Mouse (Mus musculus) CH12.LX (cell line): Measurements from ENCODE around the gene Ppp1r8. TPM values are rescaled to one million over a fixed set of nuclear protein-coding genes. Genes with fewer than 3 reads are reported as not detected.

Experiments
- DNase-seq: peaks from one replicate; pipeline ENCODE4 v3.0.0-alpha.2; 2013; ENCODE audit errors: extremely low read depth
- H3K27ac ChIP-seq: 2 replicates; pipeline ENCODE4 v1.5.1; 2012; ENCODE audit warnings: low read depth, mild to moderate bottlenecking, control low read depth, moderate library complexity; ENCODE audit not compliant: insufficient read depth
- H3K27me3 ChIP-seq: replicated peaks from 2 replicates; pipeline ENCODE3; 2012; ENCODE audit warnings: inconsistent platforms
- H3K36me3 ChIP-seq, 2 experiments: replicated peaks in 1 of 2; 2 replicates each; pipeline versions ENCODE3 to v1.6.1; 2012; ENCODE audit warnings: inconsistent platforms in 1 of 2, low read length in 1 of 2, mild to moderate bottlenecking in 1 of 2, mixed read lengths in 1 of 2, moderate library complexity in 1 of 2; ENCODE audit not compliant: control insufficient read depth in 1 of 2, insufficient read depth in 1 of 2
- H3K4me1 ChIP-seq, 2 experiments: 2 replicates each; pipeline ENCODE4 v1.6.1; 2012; ENCODE audit warnings: inconsistent platforms in 1 of 2, moderate library complexity in 1 of 2; ENCODE audit not compliant: insufficient read depth in 2 of 2, control insufficient read depth in 1 of 2
- H3K4me2 ChIP-seq: 2 replicates; pipeline ENCODE4 v1.6.1; 2012; ENCODE audit warnings: low read depth, mild to moderate bottlenecking, control low read depth; ENCODE audit not compliant: poor library complexity, insufficient read depth, severe bottlenecking
- H3K4me3 ChIP-seq, 3 experiments: fragments of 150-350 bp in 1 of 3; sonication (generic) in 1 of 3; replicated peaks in 1 of 3; 2 replicates each; pipeline versions ENCODE3 to v1.5.1; 2011 to 2012; ENCODE audit warnings: low read depth in 2 of 3, low read length in 2 of 3, mild to moderate bottlenecking in 2 of 3, moderate library complexity in 2 of 3, control low read depth in 1 of 3, improper control_type of control experiment in 1 of 3, inconsistent platforms in 1 of 3, mixed read lengths in 1 of 3; ENCODE audit not compliant: poor library complexity in 1 of 3
- H3K79me2 ChIP-seq: replicated peaks from 2 replicates; pipeline ENCODE4 v1.6.1; 2012; ENCODE audit warnings: mild to moderate bottlenecking, moderate library complexity; ENCODE audit not compliant: control insufficient read depth, poor library complexity, insufficient read depth, severe bottlenecking; ENCODE audit errors: extremely low read depth
- H3K9ac ChIP-seq: 2 replicates; pipeline ENCODE4 v1.6.1; 2012; ENCODE audit warnings: low read depth, mild to moderate bottlenecking, control low read depth, moderate library complexity; ENCODE audit not compliant: insufficient read depth
- H3K9me3 ChIP-seq: replicated peaks from 2 replicates; pipeline ENCODE3; 2012; ENCODE audit warnings: low read length, inconsistent platforms, mixed read lengths
- BHLHE40 ChIP-seq: IDR thresholded peaks from 2 replicates; pipeline ENCODE4 v1.6.1; 2011; ENCODE audit warnings: mild to moderate bottlenecking, low read depth, low read length, improper control_type of control experiment
- CHD1 ChIP-seq: IDR thresholded peaks from 2 replicates; pipeline ENCODE4 v1.6.1; 2012; ENCODE audit warnings: low read depth, low read length, improper control_type of control experiment, inconsistent platforms
- CHD2 ChIP-seq: IDR thresholded peaks from 2 replicates; pipeline ENCODE4 v1.6.1; 2011; ENCODE audit warnings: low read length, improper control_type of control experiment
- CTCF ChIP-seq, 2 experiments: IDR thresholded peaks in 1 of 2; conservative IDR thresholded peaks in 1 of 2; 2 replicates each; pipeline ENCODE4 v1.5.1; 2011 to 2012; ENCODE audit warnings: low read depth in 2 of 2, low read length in 2 of 2, improper control_type of control experiment in 1 of 2, inconsistent platforms in 1 of 2, mild to moderate bottlenecking in 1 of 2, moderate library complexity in 1 of 2
- E2F4 ChIP-seq: IDR thresholded peaks from 2 replicates; pipeline ENCODE4 v1.6.1; 2011; ENCODE audit warnings: low read depth, low read length, improper control_type of control experiment; ENCODE audit not compliant: insufficient replicate concordance
- ELF1 ChIP-seq: IDR thresholded peaks from 2 replicates; pipeline ENCODE4 v1.6.1; 2014; ENCODE audit warnings: low read depth, mild to moderate bottlenecking, inconsistent platforms, low read length, improper control_type of control experiment
- EP300 ChIP-seq: IDR thresholded peaks from 2 replicates; pipeline ENCODE4 v1.6.1; 2011; ENCODE audit warnings: low read length, improper control_type of control experiment
- ETS1 ChIP-seq: conservative IDR thresholded peaks from 2 replicates; pipeline ENCODE4 v1.6.1; 2012; ENCODE audit warnings: low read depth, mild to moderate bottlenecking, inconsistent platforms, low read length, improper control_type of control experiment, moderate library complexity
- GABPA ChIP-seq: IDR thresholded peaks from 2 replicates; pipeline ENCODE4 v1.6.1; 2012; ENCODE audit warnings: low read depth, low read length, improper control_type of control experiment, inconsistent platforms; ENCODE audit not compliant: insufficient replicate concordance
- HCFC1 ChIP-seq: IDR thresholded peaks from 2 replicates; pipeline ENCODE4 v1.6.1; 2012; ENCODE audit warnings: low read depth, mild to moderate bottlenecking, inconsistent platforms, low read length, improper control_type of control experiment
- IRF4 ChIP-seq: IDR thresholded peaks from 2 replicates; pipeline ENCODE4 v1.6.1; 2014; ENCODE audit warnings: low read depth, mild to moderate bottlenecking, inconsistent platforms, low read length, improper control_type of control experiment
- JUN ChIP-seq: IDR thresholded peaks from 2 replicates; pipeline ENCODE4 v1.6.1; 2011; ENCODE audit warnings: low read depth, mild to moderate bottlenecking, low read length, improper control_type of control experiment, moderate library complexity; ENCODE audit not compliant: insufficient read depth
- JUND ChIP-seq: conservative IDR thresholded peaks from 2 replicates; pipeline ENCODE4 v1.6.1; 2011; ENCODE audit warnings: low read depth, low read length, improper control_type of control experiment
- MAFK ChIP-seq: IDR thresholded peaks from 2 replicates; pipeline ENCODE4 v1.6.1; 2011; ENCODE audit warnings: low read length, improper control_type of control experiment; ENCODE audit not compliant: insufficient replicate concordance
- MAX ChIP-seq: IDR thresholded peaks from 2 replicates; pipeline ENCODE4 v1.6.1; 2011; ENCODE audit warnings: low read length, improper control_type of control experiment
- MAZ ChIP-seq: IDR thresholded peaks from 2 replicates; pipeline ENCODE4 v1.6.1; 2012; ENCODE audit warnings: low read depth, mild to moderate bottlenecking, inconsistent platforms, low read length, improper control_type of control experiment, moderate library complexity
- MEF2A ChIP-seq: IDR thresholded peaks from 2 replicates; pipeline ENCODE4 v1.6.1; 2014; ENCODE audit warnings: low read depth, mild to moderate bottlenecking, inconsistent platforms, low read length, improper control_type of control experiment, borderline replicate concordance
- MXI1 ChIP-seq: IDR thresholded peaks from 2 replicates; pipeline ENCODE4 v1.6.1; 2011; ENCODE audit warnings: mild to moderate bottlenecking, low read depth, low read length, improper control_type of control experiment
- NRF1 ChIP-seq: IDR thresholded peaks from 2 replicates; pipeline ENCODE4 v1.6.1; 2014; ENCODE audit warnings: low read depth, mild to moderate bottlenecking, inconsistent platforms, low read length, improper control_type of control experiment, moderate library complexity
- PAX5 ChIP-seq: IDR thresholded peaks from 2 replicates; pipeline ENCODE4 v1.6.1; 2012; ENCODE audit warnings: low read length, inconsistent platforms, mixed read lengths
- POLR2A ChIP-seq: IDR thresholded peaks from 2 replicates; pipeline ENCODE4 v1.6.1; 2011; ENCODE audit warnings: low read depth, mild to moderate bottlenecking, improper control_type of control experiment, low read length
- POLR2AphosphoS2 ChIP-seq: IDR thresholded peaks from 2 replicates; pipeline ENCODE4 v1.6.1; 2011; ENCODE audit warnings: low read depth, low read length, improper control_type of control experiment
- RCOR1 ChIP-seq: conservative IDR thresholded peaks from 2 replicates; pipeline ENCODE4 v1.6.1; 2012; ENCODE audit warnings: low read depth, mild to moderate bottlenecking, inconsistent platforms, low read length, improper control_type of control experiment
- SIN3A ChIP-seq: IDR thresholded peaks from 2 replicates; pipeline ENCODE4 v1.6.1; 2012; ENCODE audit warnings: low read length, improper control_type of control experiment, inconsistent platforms
- TBP ChIP-seq: conservative IDR thresholded peaks from 2 replicates; pipeline ENCODE4 v1.6.1; 2011; ENCODE audit warnings: low read depth, low read length, improper control_type of control experiment
- UBTF ChIP-seq: IDR thresholded peaks from 2 replicates; pipeline ENCODE4 v1.6.1; 2012; ENCODE audit warnings: low read depth, mild to moderate bottlenecking, inconsistent platforms, low read length, improper control_type of control experiment, moderate library complexity
- USF1 ChIP-seq: IDR thresholded peaks from 2 replicates; pipeline ENCODE4 v1.6.1; 2014; ENCODE audit warnings: low read depth, mild to moderate bottlenecking, inconsistent platforms, low read length, improper control_type of control experiment
- USF2 ChIP-seq: conservative IDR thresholded peaks from 2 replicates; pipeline ENCODE4 v1.6.1; 2011; ENCODE audit warnings: low read depth, low read length, improper control_type of control experiment
- ZC3H11A ChIP-seq: IDR thresholded peaks from 2 replicates; pipeline ENCODE4 v1.6.1; 2012; ENCODE audit warnings: low read depth, mild to moderate bottlenecking, inconsistent platforms, low read length, improper control_type of control experiment
- ZKSCAN1 ChIP-seq: IDR thresholded peaks from 2 replicates; pipeline ENCODE4 v1.6.1; 2012; ENCODE audit warnings: low read depth, inconsistent platforms, low read length, improper control_type of control experiment, borderline replicate concordance
- ZMIZ1 ChIP-seq: IDR thresholded peaks from 2 replicates; pipeline ENCODE4 v1.6.1; 2012; ENCODE audit warnings: low read depth, mild to moderate bottlenecking, inconsistent platforms, low read length, improper control_type of control experiment
- ZNF384 ChIP-seq: IDR thresholded peaks from 2 replicates; pipeline ENCODE4 v1.6.1; 2012; ENCODE audit warnings: low read depth, low read length, improper control_type of control experiment, inconsistent platforms
- dilution Hi-C: fragments of 300-500 bp; cut with MboI; formaldehyde crosslinking; loops from 2 replicates; pipeline ENCODE4 v1.14.3; 2020; ENCODE audit warnings: low sequenced_read_pairs; ENCODE audit not compliant: extremely low pct_unique_long_range_greater_than_20kb, extremely low pct_ligation_motif_present
- in situ Hi-C: fragments of 300-500 bp; cut with MboI; formaldehyde crosslinking; loops from 3 replicates; pipeline ENCODE4 v1.14.3; 2019; ENCODE audit warnings: low sequenced_read_pairs, low pct_ligation_motif_present, low pct_unique_long_range_greater_than_20kb, mixed read lengths
- polyA plus RNA-seq: library from polyadenylated mRNA; unstranded; fragments of >175 nt; gene quantifications from 2 replicates; pipeline ENCODE4 v1.2.1, GENCODE M21; 2012; ENCODE audit warnings: low read depth; ENCODE audit not compliant: insufficient read length
- total RNA-seq, 2 experiments: library from RNA; depleted of rRNA; stranded (reverse); fragments of 300-350 nt in 1 of 2; fragments of >200 nt in 1 of 2; gene quantifications; 2 replicates each; pipeline ENCODE4 v1.2.3; 2012 to 2014

Gene Ppp1r8
- total and polyA plus RNA-seq, 3 experiments: 89.0 to 141 (median 107) TPM

- 0 out of 2 replicates have a peak, but pooled peaks have one; percentile 43 for TF ChIP-seq ZMIZ1
- TF ChIP-seq JUN: no peak
- no peak for TF ChIP-seq ZKSCAN1
- no peak for TF ChIP-seq HCFC1
- no peak for TF ChIP-seq ZNF384
- no peak for TF ChIP-seq MAFK
- no peak for TF ChIP-seq E2F4
- peak; percentile 91 for TF ChIP-seq POLR2A
- TF ChIP-seq UBTF: 0 out of 2 replicates have a peak, but pooled peaks have one; percentile 44
- TF ChIP-seq NRF1: no peak
Measured at GRCm38 (mm10) chr4:132796196-132796886, 46.6 kb downstream of the Ppp1r8 start, which contains the start of gene Themis2 (continued).

- dilution Hi-C loops (no loop called here), in situ Hi-C loops (no loop called here)
- peaks cover 9 to 41% of the 10 kb centered on the region in 2 experiments for H3K4me1 ChIP-seq
- H3K36me3 ChIP-seq: peaks cover 17 to 27% of the 10 kb centered on the region in 2 experiments
- peak overlapping the region; percentile 87 for H3K9ac ChIP-seq
- H3K4me3 ChIP-seq: peak overlapping the region; percentile 74 to 83 (median 81)
- no peaks in the 10 kb centered on the region for H3K27me3 ChIP-seq
- no peak for TF ChIP-seq ZKSCAN1
- no peak for TF ChIP-seq USF2
- no peak for TF ChIP-seq JUND
- no peak for TF ChIP-seq MEF2A
- no peak for TF ChIP-seq USF1
- TF ChIP-seq MAFK: no peak
- no peak for TF ChIP-seq PAX5
- no peak for TF ChIP-seq ZC3H11A
- no peak for TF ChIP-seq TBP
- TF ChIP-seq GABPA: no peak
- TF ChIP-seq EP300: no peak
- TF ChIP-seq POLR2A: peak; percentile 0; the same call in 1 of the 2 replicates
- TF ChIP-seq CHD2: no peak
- peak; percentile 42 for TF ChIP-seq MAX
- no peak for TF ChIP-seq RCOR1
- no peak; the same call in 1 of the 2 replicates for TF ChIP-seq MXI1
- 0 out of 2 replicates have a peak, but pooled peaks have one; percentile 39 for TF ChIP-seq ZMIZ1
- no peak for TF ChIP-seq JUN
- TF ChIP-seq SIN3A: no peak; the same call in none of the 2 replicates
- no peak for TF ChIP-seq IRF4
- no peak for TF ChIP-seq ELF1
- TF ChIP-seq HCFC1: no peak
- TF ChIP-seq CHD1: peak; percentile 63; the same call in 1 of the 2 replicates
- TF ChIP-seq CTCF (conservative IDR thresholded peaks at IDR 0.05 in 1 of 2, IDR thresholded peaks at IDR 0.05 in 1 of 2; ENCODE audit: low read depth in 2 of 2, low read length in 2 of 2): no peak
- no peak for TF ChIP-seq BHLHE40
- no peak for TF ChIP-seq ZNF384
- TF ChIP-seq ETS1: no peak
- no peak for TF ChIP-seq POLR2AphosphoS2
- TF ChIP-seq MAZ: no peak
- TF ChIP-seq E2F4: no peak
- no peak for DNase-seq
- H3K4me2 ChIP-seq: peak overlapping the region; percentile 87
- H3K9me3 ChIP-seq: no peaks in the 10 kb centered on the region
- peak overlapping the region; percentile 45 for H3K27ac ChIP-seq
- H3K79me2 ChIP-seq: peaks cover 16% of the 10 kb centered on the region
Measured at GRCm38 (mm10) chr4:132795171-132795570, 47.8 kb downstream of the Ppp1r8 start.
